Mouse (Mus musculus) adipocyte (in vitro differentiated cells): ENCODE measurements at regions not wholly inside any gene's neighbourhood (a gene's known extent, or its start where the extent isn't known, plus 50 kb on each side); places are given as distances from the start of the nearest gene placed in this dataset.

Experiments
- DNase-seq: peaks from one replicate; pipeline ENCODE4 v3.0.0-alpha.2; 2016; ENCODE audit warnings: low spot score

DNA sequence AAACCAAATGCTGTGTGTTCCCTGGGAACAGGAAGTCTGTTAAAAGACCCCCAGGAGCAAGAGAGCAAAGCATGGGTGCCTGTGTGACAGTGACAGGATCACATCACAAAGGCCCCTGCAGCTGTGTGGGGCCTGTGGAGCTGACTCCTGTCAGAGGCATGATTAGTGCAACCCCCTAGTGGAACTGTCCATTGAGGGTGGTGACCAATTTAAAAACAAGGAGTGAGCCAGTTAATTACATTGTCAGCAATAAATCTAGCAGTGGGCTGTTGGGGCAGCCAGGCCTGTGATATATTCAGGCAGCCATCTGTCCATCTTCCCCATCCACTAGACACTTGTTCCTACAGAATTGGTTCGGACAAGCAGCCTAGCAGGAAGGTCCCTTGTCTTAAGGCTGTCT is 121.8 kb upstream of the Cxxc4 start:
- no peak for DNase-seq

DNA sequence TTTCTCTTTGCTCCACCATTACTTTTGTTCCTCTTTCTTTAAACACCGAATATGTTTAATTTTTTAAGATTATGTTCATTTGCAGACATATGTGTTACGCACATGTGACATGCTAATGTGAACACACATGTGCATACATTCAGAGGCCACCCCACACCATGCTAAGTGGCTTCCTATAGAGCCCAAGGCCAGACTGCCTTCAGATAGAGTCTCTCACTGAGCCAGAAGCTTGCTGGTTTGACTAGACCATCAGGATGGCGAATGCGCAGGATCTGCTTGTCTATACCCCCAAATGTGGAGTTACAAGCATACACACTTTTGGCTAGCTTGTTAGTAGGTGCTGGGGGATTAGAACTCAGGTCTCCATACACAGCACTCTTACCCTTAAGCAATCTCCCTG is 121.3 kb upstream of the Cxxc4 start:
- DNase-seq, result no peak

DNA sequence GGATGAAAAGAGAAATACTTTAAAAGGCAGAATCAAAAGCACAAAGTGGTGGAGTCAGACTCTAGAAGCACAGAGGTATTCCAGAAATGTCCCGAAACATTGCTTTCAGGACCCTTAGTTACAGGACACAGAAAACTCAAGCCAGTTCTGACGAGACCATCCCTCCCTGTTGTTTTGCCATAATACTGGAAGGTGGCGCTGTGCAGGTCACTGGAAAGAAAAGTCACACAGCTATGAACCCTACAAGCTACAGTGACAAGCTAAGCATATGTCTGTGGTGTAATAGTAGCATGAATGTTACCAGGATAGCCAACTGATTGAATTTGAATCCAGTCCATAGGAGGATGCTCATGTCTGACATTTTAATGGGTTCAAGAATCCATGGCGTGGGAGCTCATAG is 117.4 kb upstream of the Cxxc4 start:
- DNase-seq, result no peak

DNA sequence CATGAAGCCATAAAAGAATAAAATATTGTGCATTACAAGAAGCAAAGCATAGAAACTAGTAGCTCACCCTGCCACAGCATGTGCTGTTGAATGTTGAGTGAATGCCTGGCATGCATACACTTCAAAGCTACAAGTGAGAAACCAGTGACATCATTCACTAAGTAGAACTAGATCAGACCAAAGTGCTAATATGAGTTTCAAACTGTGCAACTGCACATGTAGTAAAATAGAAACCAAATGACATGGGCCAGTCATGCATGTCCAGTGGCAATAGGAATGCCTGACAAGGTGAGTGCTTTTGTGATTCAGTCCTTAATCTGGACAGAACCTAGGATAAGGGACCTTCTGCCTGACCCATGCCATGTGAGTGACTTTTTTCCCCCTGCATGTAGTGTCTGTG is 111.3 kb upstream of the Cxxc4 start:
- no peak for DNase-seq

- DNase-seq, result no peak
Measured at GRCm38 (mm10) chr3:134130412-134130811, 105.9 kb upstream of the Cxxc4 start.

DNA sequence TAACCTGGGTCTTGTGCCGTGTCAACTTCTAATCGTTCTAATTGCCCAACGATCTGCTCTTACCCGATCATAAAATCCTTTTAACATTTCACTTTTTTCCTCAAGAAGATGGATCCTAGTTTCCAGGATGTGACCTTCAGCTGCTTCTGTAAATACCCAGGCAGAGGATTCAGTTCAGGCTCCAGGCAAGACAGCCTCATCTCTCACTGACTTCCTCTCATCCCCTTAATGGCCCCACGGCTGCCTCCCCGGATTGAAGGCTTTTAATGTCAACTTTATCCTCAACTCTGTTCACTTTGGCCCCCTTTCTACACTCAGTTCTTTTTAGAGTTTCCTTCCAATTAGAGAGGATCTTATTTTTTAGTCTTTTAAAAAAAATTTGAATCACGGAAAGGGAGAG is 91.0 kb upstream of the Cxxc4 start:
- no peak for DNase-seq

DNA sequence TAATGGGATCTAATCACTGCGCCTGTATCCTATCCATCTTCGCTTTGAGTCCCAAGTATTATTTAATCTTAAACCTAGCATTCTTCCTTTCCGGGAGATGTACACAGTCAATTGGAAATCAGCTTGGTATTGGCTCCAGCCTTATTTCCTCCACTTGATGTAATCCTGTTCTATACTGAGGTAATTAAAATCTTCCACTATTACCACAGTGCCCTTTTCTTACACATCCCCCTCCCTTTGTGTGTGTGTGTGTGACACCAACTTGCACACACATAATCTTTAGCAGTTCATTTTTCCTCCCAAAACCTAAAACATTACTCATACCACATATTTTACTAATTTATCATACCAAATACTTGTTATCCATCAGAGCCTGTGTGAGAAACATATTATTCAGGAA is 90.3 kb upstream of the Cxxc4 start:
- no peak for DNase-seq

- no peak for DNase-seq
Measured at GRCm38 (mm10) chr3:134146373-134147224, 89.7 kb upstream of the Cxxc4 start.

DNA sequence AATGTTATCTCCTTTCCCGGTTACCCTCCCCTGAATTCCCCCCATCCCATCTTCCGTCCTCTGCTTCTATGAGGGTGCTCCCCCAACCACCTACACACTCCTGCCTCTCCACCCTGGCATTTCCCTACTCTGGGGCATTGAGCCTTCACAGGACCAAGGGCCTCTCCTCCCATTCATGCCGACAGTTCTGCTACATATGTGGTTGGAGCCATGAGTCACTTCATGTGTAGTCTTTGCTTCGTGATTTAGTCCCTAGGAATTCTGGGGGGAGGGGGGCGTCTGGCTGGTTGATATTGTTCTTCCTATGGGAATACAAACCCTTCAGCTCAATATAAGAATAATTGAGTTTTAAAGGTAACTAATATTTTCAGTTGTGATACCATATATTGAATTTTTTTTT is 74.0 kb upstream of the Cxxc4 start:
- no peak for DNase-seq

DNA sequence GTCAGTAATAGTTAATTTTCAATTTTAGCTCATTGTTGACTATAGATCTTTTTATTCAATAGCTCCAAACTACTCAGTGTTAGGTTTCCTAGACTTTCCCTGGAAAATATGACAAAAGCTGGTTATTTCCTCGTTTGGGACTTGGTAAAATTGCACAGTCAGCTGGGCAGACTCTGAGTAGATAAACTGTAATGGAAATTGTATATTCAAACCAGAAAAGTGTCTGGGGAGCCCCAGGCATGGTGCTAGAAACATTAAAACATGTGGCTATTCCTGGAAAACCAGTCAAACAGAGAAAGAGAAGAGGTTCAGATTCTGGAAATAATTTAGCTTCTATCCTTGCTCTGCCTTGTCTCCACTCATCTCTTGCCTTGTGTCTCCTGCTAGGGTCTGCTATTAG is 66.4 kb upstream of the Cxxc4 start:
- DNase-seq, result no peak

- no peak for DNase-seq
Measured at GRCm38 (mm10) chr3:134172357-134172756, 63.9 kb upstream of the Cxxc4 start.

GRCm38 (mm10) chr3:134178491-134179054 is 57.7 kb upstream of the Cxxc4 start:
- DNase-seq, result no peak

GRCm38 (mm10) chr3:134184042-134184441 is 52.2 kb upstream of the Cxxc4 start:
- DNase-seq, result no peak
